Mouse (Mus musculus): Measurements from ENCODE around the gene Pdia4. TPM values are rescaled to one million over a fixed set of nuclear protein-coding genes. Genes with fewer than 3 reads are reported as not detected.

The Pdia4 gene
- polyA plus RNA-seq, 1 experiment from 2014 or later, result 324 TPM

- Histone ChIP-seq H3K9ac (no peak overlapping the region), H3K4me3 (no peak overlapping the region), H3K36me3 (peaks cover 44% of the 10 kb centered on the region), H3K27ac (no peak overlapping the region), H3K27me3 (no peaks in the 10 kb centered on the region), H3K4me2 (replicated peaks) (0 out of 2 replicates have a peak overlapping the region, but pooled peaks have one; percentile 3), H3K9me3 (no peaks in the 10 kb centered on the region), H3K4me1 (peaks cover 30% of the 10 kb centered on the region)
- WGBS, result 75% methylated on average over 4 of the region's 4 CpGs
- ATAC-seq (ENCODE audit: low FRiP score, low read depth), result no peak
These were observed 4.2 kb downstream of the Pdia4 start for GRCm38 (mm10) chr6:47809053-47809452.

- H3K9me3 ChIP-seq, result no peaks in the 10 kb centered on the region
- no peak for ATAC-seq (ENCODE audit: low FRiP score, low read depth)
- 92% methylated on average over 5 of the region's 5 CpGs for WGBS
These were observed 4.7 kb downstream of the Pdia4 start for GRCm38 (mm10) chr6:47808545-47808944.

GRCm38 (mm10) chr6:47807419-47807818, 5.8 kb downstream of the Pdia4 start:
- no peak for ATAC-seq (ENCODE audit: low FRiP score, low read depth)
- no peak overlapping the region for H3K9ac ChIP-seq
- WGBS, result 87% methylated on average over 2 of the region's 2 CpGs
- H3K9me3 ChIP-seq, result no peaks in the 10 kb centered on the region
- H3K4me2 ChIP-seq (replicated peaks), result no peak overlapping the region
- no peak overlapping the region for H3K27ac ChIP-seq
- H3K4me1 ChIP-seq, result peaks cover 30% of the 10 kb centered on the region
- H3K4me3 ChIP-seq, result no peak overlapping the region
- no peaks in the 10 kb centered on the region for H3K27me3 ChIP-seq
- H3K36me3 ChIP-seq, result peaks cover 61% of the 10 kb centered on the region

More at GRCm38 (mm10) chr6:47808545-47808944, 4.7 kb downstream of the Pdia4 start:
- H3K27me3 ChIP-seq, result no peaks in the 10 kb centered on the region
- H3K27ac ChIP-seq, result no peak overlapping the region
- H3K36me3 ChIP-seq, result peaks cover 49% of the 10 kb centered on the region
- H3K4me1 ChIP-seq, result peaks cover 30% of the 10 kb centered on the region
- no peak overlapping the region for H3K9ac ChIP-seq
- no peak overlapping the region for H3K4me2 ChIP-seq (replicated peaks)
- H3K4me3 ChIP-seq, result no peak overlapping the region

- H3K36me3 ChIP-seq, result peaks cover 80% of the 10 kb centered on the region
- no peak overlapping the region for H3K9ac ChIP-seq
- no peak overlapping the region for H3K4me3 ChIP-seq
- no peak overlapping the region for H3K4me2 ChIP-seq (replicated peaks)
- no peaks in the 10 kb centered on the region for H3K9me3 ChIP-seq
- H3K4me1 ChIP-seq, result peaks cover 14% of the 10 kb centered on the region
- WGBS, result 81% methylated on average over 2 of the region's 2 CpGs
- no peak for ATAC-seq (ENCODE audit: low FRiP score, low read depth)
- H3K27me3 ChIP-seq, result no peaks in the 10 kb centered on the region
- H3K27ac ChIP-seq, result no peak overlapping the region
These were observed 7.7 kb downstream of the Pdia4 start for GRCm38 (mm10) chr6:47805520-47805919.

GRCm38 (mm10) chr6:47799079-47799478, 14.2 kb downstream of the Pdia4 start:
- Histone ChIP-seq H3K36me3 (peaks cover 98% of the 10 kb centered on the region), H3K9ac (no peak overlapping the region), H3K27ac (no peak overlapping the region), H3K9me3 (no peaks in the 10 kb centered on the region), H3K27me3 (no peaks in the 10 kb centered on the region), H3K4me1 (no peaks in the 10 kb centered on the region), H3K4me2 (replicated peaks) (no peak overlapping the region), H3K4me3 (no peak overlapping the region)
- WGBS, result 57% methylated on average over 6 of the region's 6 CpGs
- peak; percentile 75 for ATAC-seq (ENCODE audit: low FRiP score, low read depth)

GRCm38 (mm10) chr6:47794106-47794830, 19.0 kb downstream of the Pdia4 start:
- Histone ChIP-seq H3K36me3 (peaks cover 51% of the 10 kb centered on the region), H3K4me1 (no peaks in the 10 kb centered on the region), H3K4me2 (replicated peaks) (no peak overlapping the region), H3K9me3 (no peaks in the 10 kb centered on the region), H3K4me3 (no peak overlapping the region), H3K9ac (no peak overlapping the region), H3K27me3 (no peaks in the 10 kb centered on the region), H3K27ac (no peak overlapping the region)
- ATAC-seq (ENCODE audit: low FRiP score, low read depth), result no peak
- WGBS, result 67% methylated on average over 10 of the region's 10 CpGs

- no peak overlapping the region for H3K9ac ChIP-seq
- no peak overlapping the region for H3K4me2 ChIP-seq (replicated peaks)
- H3K27me3 ChIP-seq, result no peaks in the 10 kb centered on the region
- peaks cover 41% of the 10 kb centered on the region for H3K36me3 ChIP-seq
- no peak overlapping the region for H3K27ac ChIP-seq
- ATAC-seq (ENCODE audit: low FRiP score, low read depth), result no peak
- no peaks in the 10 kb centered on the region for H3K9me3 ChIP-seq
- no peak overlapping the region for H3K4me3 ChIP-seq
- WGBS, result 74% methylated on average over 5 of the region's 5 CpGs
- H3K4me1 ChIP-seq, result 0 out of 2 replicates have a peak, but pooled peaks cover 5% of the 10 kb centered on the region
These were observed 19.9 kb downstream of the Pdia4 start for GRCm38 (mm10) chr6:47793284-47793683.

- WGBS, result 86% methylated on average over 2 of the region's 2 CpGs
- no peak overlapping the region for H3K4me2 ChIP-seq (replicated peaks)
- H3K9ac ChIP-seq, result no peak overlapping the region
- 0 out of 2 replicates have a peak, but pooled peaks cover 5% of the 10 kb centered on the region for H3K4me1 ChIP-seq
- H3K9me3 ChIP-seq, result no peaks in the 10 kb centered on the region
- no peaks in the 10 kb centered on the region for H3K27me3 ChIP-seq
- no peak overlapping the region for H3K4me3 ChIP-seq
- no peak for ATAC-seq (ENCODE audit: low FRiP score, low read depth)
- no peak overlapping the region for H3K27ac ChIP-seq
- H3K36me3 ChIP-seq, result peaks cover 34% of the 10 kb centered on the region
These were observed 20.7 kb downstream of the Pdia4 start for GRCm38 (mm10) chr6:47792533-47792932.

- no peak for ATAC-seq (ENCODE audit: low FRiP score, low read depth)
- no peaks in the 10 kb centered on the region for H3K9me3 ChIP-seq
These were observed 22.5 kb downstream of the Pdia4 start for GRCm38 (mm10) chr6:47790745-47791144.

GRCm38 (mm10) chr6:47788821-47789220, 24.4 kb downstream of the Pdia4 start:
- 0 out of 2 replicates have a peak, but pooled peaks cover 5% of the 10 kb centered on the region for H3K4me1 ChIP-seq
- H3K9ac ChIP-seq, result peak overlapping the region; percentile 77
- peak overlapping the region; percentile 92 for H3K27ac ChIP-seq
- peak overlapping the region; percentile 55 for H3K4me3 ChIP-seq
- peak overlapping the region; percentile 65 for H3K4me2 ChIP-seq (replicated peaks)
- no peak for ATAC-seq (ENCODE audit: low FRiP score, low read depth)
- no peaks in the 10 kb centered on the region for H3K9me3 ChIP-seq
- no peaks in the 10 kb centered on the region for H3K36me3 ChIP-seq
- 46% methylated on average over 3 of the region's 3 CpGs for WGBS
- no peaks in the 10 kb centered on the region for H3K27me3 ChIP-seq

More at GRCm38 (mm10) chr6:47790745-47791144, 22.5 kb downstream of the Pdia4 start:
- no peak overlapping the region for H3K27ac ChIP-seq
- peaks cover 18% of the 10 kb centered on the region for H3K36me3 ChIP-seq
- 51% methylated on average over 2 of the region's 2 CpGs for WGBS
- no peak overlapping the region for H3K9ac ChIP-seq
- no peak overlapping the region for H3K4me2 ChIP-seq (replicated peaks)
- no peaks in the 10 kb centered on the region for H3K27me3 ChIP-seq
- H3K4me1 ChIP-seq, result 0 out of 2 replicates have a peak, but pooled peaks cover 5% of the 10 kb centered on the region
- H3K4me3 ChIP-seq, result no peak overlapping the region

- no peaks in the 10 kb centered on the region for H3K9me3 ChIP-seq
- H3K9ac ChIP-seq, result peak overlapping the region; percentile 77
- H3K4me1 ChIP-seq, result 0 out of 2 replicates have a peak, but pooled peaks cover 5% of the 10 kb centered on the region
- H3K4me2 ChIP-seq (replicated peaks), result peak overlapping the region; percentile 65
- H3K27me3 ChIP-seq, result no peaks in the 10 kb centered on the region
- ATAC-seq (ENCODE audit: low FRiP score, low read depth), result peak; percentile 94
- H3K27ac ChIP-seq, result peak overlapping the region; percentile 92
- no peaks in the 10 kb centered on the region for H3K36me3 ChIP-seq
- H3K4me3 ChIP-seq, result peak overlapping the region; percentile 55
- under 1% methylated on average over 18 of the region's 18 CpGs for WGBS
These were observed 25.1 kb downstream of the Pdia4 start for GRCm38 (mm10) chr6:47787941-47788736.
